Mouse (Mus musculus): ENCODE data around the gene 1700001C02Rik.

1700001C02Rik gene

GRCm38 (mm10) chr5:30465861-30466260 is at the start of gene 1700001C02Rik:
Gene 1700001C02Rik, plus strand, starts transcription at chr5:30466047.
- no peak for DNase-seq

DNA sequence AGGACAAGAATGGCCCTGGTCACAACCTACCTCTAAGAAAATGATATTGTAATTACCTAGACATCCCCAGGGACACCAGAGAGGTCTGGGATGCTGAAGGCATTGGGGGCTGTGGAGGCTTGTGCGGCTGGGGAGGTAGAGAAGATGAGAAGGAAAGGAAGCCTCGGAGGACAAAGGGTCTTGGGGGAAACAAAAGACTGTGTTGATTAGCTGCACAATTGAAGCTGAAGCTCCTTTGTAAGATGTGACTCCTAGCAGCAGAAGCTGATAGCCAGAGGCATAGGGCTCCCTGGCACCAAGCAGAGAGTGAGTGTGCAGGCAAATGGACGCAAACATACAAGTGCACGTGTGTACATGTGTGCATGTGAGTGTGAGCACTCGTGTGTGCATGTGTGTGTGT is 49.2 kb upstream of the 1700001C02Rik start:
- no peak for DNase-seq

GRCm38 (mm10) chr5:30423121-30423520 is 42.7 kb upstream of the 1700001C02Rik start:
- DNase-seq, result no peak

- DNase-seq, result peak; percentile 48
These were observed 42.1 kb upstream of the 1700001C02Rik start for GRCm38 (mm10) chr5:30423572-30424244.

DNA sequence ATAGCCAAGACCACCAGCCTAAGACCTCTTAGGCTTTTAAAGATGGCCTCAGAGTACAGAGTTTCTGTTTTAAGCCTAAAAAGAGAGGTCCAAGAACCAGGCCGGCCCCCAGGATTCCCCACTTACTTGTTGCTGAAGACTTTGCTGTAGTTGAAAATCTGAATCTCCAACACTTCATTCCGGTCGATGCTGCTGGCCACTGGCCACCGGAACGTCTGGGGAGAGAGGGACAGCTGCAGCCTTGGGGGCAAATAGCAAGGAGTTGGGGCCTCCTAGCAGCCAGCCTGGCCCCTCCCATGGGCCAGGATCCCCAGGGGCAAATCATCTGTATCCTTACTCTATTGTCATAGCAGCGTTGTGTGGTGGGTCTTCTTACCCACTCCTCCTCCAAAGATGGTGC is 38.4 kb upstream of the 1700001C02Rik start:
- no peak for DNase-seq

DNA sequence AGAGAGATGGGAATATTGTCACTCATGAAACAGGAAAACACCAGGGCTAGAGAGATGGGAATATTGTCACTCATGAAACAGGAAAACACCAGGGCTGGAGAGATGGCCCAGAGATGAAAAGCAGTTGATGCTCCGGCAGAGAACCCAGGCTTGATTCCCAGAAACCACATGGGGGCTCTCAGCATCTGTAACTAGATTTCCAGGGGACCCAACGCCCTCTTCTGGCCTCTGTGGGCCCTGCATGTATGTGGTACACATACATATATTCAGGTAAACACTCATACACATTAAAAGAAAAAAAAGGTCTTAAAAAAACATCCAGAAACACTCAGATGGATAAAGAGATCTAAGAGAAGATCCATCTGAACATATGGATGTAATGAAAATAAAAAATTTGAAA is 26.9 kb upstream of the 1700001C02Rik start:
- DNase-seq, result no peak

- no peak for DNase-seq
These were observed 25.4 kb upstream of the 1700001C02Rik start for GRCm38 (mm10) chr5:30440308-30440906.

- no peak for DNase-seq
These were observed 23.7 kb upstream of the 1700001C02Rik start for GRCm38 (mm10) chr5:30442196-30442595.

- DNase-seq, result no peak
These were observed 21.4 kb upstream of the 1700001C02Rik start for GRCm38 (mm10) chr5:30444327-30444895.

GRCm38 (mm10) chr5:30456056-30456455 is 9.8 kb upstream of the 1700001C02Rik start:
- DNase-seq, result no peak

DNA sequence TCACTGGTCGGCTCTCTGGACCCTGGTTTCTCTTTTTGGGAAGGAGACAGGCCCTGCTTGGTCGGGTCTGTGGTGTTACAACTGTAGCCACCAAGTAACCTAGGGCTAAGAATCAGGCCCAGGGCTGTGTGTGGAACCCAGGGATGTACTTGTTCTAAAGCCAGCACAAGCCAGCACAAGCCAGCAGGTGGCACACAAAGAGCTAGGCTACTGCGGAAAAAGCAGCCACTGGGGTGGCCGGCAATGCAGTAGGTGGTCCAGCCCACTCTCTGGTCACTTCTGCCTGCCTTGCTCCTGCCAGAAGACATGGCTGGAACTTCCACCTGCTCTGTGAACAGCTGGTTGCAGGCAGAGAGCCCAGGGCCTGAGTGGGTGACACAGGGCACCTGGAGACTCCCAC is 5.7 kb upstream of the 1700001C02Rik start:
- no peak for DNase-seq

DNA sequence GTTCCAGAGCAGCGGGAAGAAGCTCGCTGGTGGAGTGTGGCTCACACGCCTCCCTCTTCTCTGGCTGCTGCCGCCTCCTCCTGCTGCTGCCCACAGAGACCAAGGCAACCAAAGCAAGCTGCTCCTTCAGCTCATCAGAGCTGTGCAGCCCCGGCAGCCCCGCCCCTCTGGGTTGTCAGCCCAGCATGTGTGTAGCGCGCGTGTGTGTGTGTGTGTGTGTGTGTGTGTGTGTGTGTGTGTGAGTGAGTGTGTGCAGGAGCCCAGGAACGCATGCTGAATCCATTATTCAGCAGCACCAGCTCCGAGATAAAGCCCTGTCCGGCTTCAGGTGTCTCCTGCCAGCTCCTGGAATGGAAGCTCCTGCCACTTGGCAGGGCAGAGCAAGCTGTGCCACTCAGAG is 4.0 kb upstream of the 1700001C02Rik start, which contains the start of gene Otof:
Gene Otof (minus strand): TSS at position 112 of the 400 bp plus-strand sequence.
- peak; percentile 41 for DNase-seq

DNA sequence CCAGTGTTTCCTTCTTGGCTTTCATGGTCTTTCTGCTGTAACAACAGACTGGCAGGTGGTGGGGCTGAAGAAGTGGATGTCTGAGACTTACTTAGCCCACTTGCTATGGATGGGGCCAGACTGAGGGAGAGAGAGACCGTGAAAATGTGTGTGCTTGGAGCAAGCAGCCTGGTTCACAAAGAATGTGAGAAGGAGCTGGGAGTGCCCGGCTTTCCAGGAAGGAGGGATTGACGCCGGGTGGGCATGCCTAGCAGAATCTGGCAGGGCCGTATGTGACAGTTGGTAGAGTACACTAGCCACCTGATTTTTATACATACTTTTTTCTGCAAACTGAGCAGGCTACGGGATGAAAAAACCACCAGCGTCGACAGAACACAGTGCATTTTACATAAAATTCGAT is 468 bp downstream of the 1700001C02Rik start:
- DNase-seq, result no peak

DNA sequence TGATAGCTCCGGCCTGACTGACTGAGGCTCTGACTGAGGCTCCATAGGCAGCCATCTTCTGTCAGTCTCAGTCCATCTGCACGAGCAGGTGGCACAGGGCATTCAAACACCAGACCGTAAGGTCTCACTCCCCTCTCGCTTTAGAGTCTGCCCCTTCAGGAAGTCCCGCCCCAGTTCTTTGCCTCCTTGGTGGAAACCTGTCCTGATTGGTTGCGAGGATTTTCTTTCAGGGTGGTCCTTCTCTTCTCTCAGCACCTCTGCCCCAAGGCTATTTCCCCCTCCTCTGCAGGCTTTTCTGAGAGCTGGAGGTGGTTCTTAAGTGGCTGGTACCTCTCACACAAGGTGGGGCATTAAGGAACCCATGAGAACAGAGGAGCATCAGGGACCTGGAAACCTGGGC is 4.6 kb downstream of the 1700001C02Rik start:
- no peak for DNase-seq

- no peak for DNase-seq
These were observed 6.3 kb downstream of the 1700001C02Rik start for GRCm38 (mm10) chr5:30472148-30472547.

DNA sequence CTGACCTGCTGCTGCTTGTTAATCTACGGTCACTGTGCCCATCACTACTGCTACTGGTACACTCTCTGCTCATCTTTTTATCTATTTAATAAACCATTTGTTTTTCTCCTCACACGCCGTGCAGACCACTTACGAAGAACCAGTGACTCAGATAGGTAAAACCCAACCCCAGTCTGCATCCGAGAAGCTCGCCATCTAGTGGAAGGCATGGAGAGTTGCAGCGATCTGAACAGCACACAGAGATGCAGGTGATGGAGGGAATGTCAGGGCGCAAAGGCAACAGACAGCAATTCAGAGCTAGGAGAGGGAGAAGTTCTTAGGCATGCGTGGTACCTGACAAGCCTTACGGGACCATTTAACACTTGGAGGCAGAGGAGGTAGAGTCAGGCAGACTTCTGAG is 10.7 kb downstream of the 1700001C02Rik start:
- DNase-seq, result peak; percentile 28

- peak; percentile 62 for DNase-seq
These were observed 16.5 kb downstream of the 1700001C02Rik start for GRCm38 (mm10) chr5:30482319-30482718.

DNA sequence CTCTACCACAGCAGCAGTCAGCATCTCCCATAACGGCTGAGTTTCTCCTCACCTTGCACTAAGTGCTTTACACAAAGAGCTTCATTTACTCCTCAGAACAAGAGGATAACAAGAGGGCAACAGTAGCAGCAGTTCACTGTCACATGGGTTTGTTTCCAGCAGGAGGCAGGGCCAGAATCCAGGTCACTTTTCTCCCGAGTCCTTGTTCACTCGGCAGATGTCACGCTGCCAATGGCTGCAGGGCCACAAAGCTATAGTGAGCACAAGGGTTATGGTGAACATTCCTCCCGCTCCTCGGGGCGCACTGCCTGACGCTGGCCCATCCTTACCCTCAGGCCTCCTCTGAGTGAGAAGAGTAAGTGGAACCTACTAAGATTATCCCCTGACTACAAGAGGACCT is 17.7 kb downstream of the 1700001C02Rik start:
- peak; percentile 6 for DNase-seq

GRCm38 (mm10) chr5:30484591-30484990 is 18.7 kb downstream of the 1700001C02Rik start:
- DNase-seq, result no peak

DNA sequence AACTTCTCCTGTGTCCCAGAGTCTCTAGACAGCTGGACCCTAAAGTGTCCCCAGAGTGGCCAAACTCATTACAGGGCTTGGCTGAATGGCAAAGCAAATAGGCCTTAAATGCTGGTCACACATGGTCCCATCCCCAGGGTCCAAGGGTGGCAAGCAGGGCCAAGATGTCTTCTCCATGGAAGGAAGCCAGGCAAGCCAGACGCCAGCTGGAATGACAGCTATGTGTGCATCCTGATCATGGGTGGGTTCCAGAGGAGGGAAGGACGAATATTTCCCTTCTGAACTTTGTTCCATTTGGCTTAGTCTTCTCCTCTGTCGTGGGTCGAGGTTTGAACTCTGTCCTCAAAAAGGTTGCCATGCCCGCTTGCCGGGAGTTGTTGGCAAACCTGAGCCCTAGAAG is 19.3 kb downstream of the 1700001C02Rik start:
- no peak for DNase-seq

GRCm38 (mm10) chr5:30490215-30490614 is 24.4 kb downstream of the 1700001C02Rik start:
- DNase-seq, result no peak

DNA sequence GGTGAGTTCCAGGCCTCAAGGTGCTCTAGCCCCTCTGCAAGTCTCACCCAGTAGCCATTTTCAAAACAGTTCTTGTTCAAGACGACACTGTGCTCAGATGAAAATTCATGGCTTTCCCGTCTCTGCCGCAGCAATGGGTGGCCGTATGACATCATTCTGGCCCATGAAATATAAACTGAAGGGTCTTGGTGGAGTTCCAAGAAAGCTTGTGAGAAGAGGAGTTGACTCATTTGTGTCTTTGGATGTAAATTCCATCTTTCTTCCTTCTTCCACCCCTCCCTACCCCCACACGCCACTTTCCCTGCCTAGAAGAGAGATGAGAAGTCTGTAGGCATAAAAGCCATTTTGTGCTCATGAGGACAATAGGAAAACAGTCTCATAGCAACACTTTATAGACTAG is 25.0 kb downstream of the 1700001C02Rik start:
- DNase-seq, result no peak

GRCm38 (mm10) chr5:30493723-30494122 is 27.9 kb downstream of the 1700001C02Rik start:
- no peak for DNase-seq

- DNase-seq, result no peak
These were observed 28.8 kb downstream of the 1700001C02Rik start for GRCm38 (mm10) chr5:30494606-30495005.
